Mouse (Mus musculus) liver, embryonic 16.5 days (tissue): ENCODE measurements around the gene Fuca1. TPM values are rescaled to one million over a fixed set of nuclear protein-coding genes. Genes with fewer than 3 reads are reported as not detected.

ENCODE experiments used
- ATAC-seq: fragments of 200-750 bp; cut with Nextera tagmentation; 2 replicates; pipeline ENCODE4 v1.8.0; 2017; ENCODE audit warnings: low read depth, mild to moderate bottlenecking, moderate number of reproducible peaks, moderate library complexity
- H3K27ac ChIP-seq: fragments of 300-500 bp; sonication (generic); 2 replicates; pipeline ENCODE4 v1.5.1; 2014; ENCODE audit warnings: mild to moderate bottlenecking, low read length
- H3K27me3 ChIP-seq: fragments of 300-500 bp; sonication (generic); 2 replicates; pipeline ENCODE4 v1.6.1; 2014; ENCODE audit warnings: low read depth, low read length, mixed read lengths; ENCODE audit not compliant: control insufficient read depth, insufficient read depth
- H3K36me3 ChIP-seq: fragments of 300-500 bp; sonication (generic); 2 replicates; pipeline ENCODE4 v1.6.1; 2014; ENCODE audit warnings: mild to moderate bottlenecking; ENCODE audit not compliant: control insufficient read depth, insufficient read depth
- H3K4me1 ChIP-seq: fragments of 300-500 bp; sonication (generic); 2 replicates; pipeline ENCODE4 v1.6.1; 2014; ENCODE audit warnings: low read depth, low read length, mixed read lengths; ENCODE audit not compliant: control insufficient read depth
- H3K4me2 ChIP-seq: fragments of 300-500 bp; sonication (generic); 2 replicates; pipeline ENCODE4 v1.6.1; 2014; ENCODE audit warnings: low read depth, low read length, mixed read lengths
- H3K4me3 ChIP-seq: fragments of 300-500 bp; sonication (generic); 2 replicates; pipeline ENCODE4 v1.5.1; 2014; ENCODE audit warnings: low read depth, mild to moderate bottlenecking, low read length
- H3K9ac ChIP-seq: fragments of 300-500 bp; sonication (generic); 2 replicates; pipeline ENCODE4 v1.6.1; 2014; ENCODE audit warnings: low read depth, low read length
- H3K9me3 ChIP-seq: fragments of 300-500 bp; sonication (generic); replicated peaks from 2 replicates; pipeline ENCODE4 v1.6.1; 2016; ENCODE audit warnings: low read length; ENCODE audit not compliant: control insufficient read depth
- WGBS: fragments of 180-500 bp; shearing (Covaris S2); extraction: QIAGEN DNeasy Blood & Tissue Kit; methylation state at CpG from one replicate; pipeline ENCODE4 v1.1.7; 2014; ENCODE audit not compliant: insufficient replicate concordance; 5-methylcytosine and 5-hydroxymethylcytosine counted together
- polyA plus RNA-seq: library from polyadenylated mRNA; unstranded; fragments of >200 nt; fragmentation: Nextera tagmentation; extraction: Ambion mirVana; gene quantifications from 2 replicates; pipeline ENCODE4 v1.2.1, GENCODE M21; 2015

The Fuca1 gene
- polyA plus RNA-seq, result 22.7 and 28.0 TPM in 2 replicates

GRCm38 (mm10) chr4:135920304-135921241 is at the start of gene Fuca1:
Gene Fuca1 (plus strand): TSS chr4:135920735.
- peak; percentile 94 for ATAC-seq
- Histone ChIP-seq H3K9ac (peak within 1 kb of the TSS; percentile 86), H3K4me1 (peaks cover 12% of the 10 kb centered on the region), H3K4me3 (peak within 1 kb of the TSS; percentile 97), H3K27me3 (no peaks in the 10 kb centered on the region), H3K4me2 (peak within 1 kb of the TSS; percentile 99), H3K9me3 (no peaks in the 10 kb centered on the region), H3K27ac (peak within 1 kb of the TSS; percentile 69), H3K36me3 (no peaks in the 10 kb centered on the region; the same call in 1 of the 2 replicates)
- WGBS, result under 1% methylated on average over 60 of the region's 60 CpGs

GRCm38 (mm10) chr4:135872015-135872414 is 48.5 kb upstream of the Fuca1 start:
- H3K27me3 ChIP-seq, result no peaks in the 10 kb centered on the region
- ATAC-seq, result no peak
- H3K4me2 ChIP-seq, result peak overlapping the region; percentile 85
- peaks cover 30% of the 10 kb centered on the region for H3K36me3 ChIP-seq
- H3K9ac ChIP-seq, result peak overlapping the region; percentile 91
- H3K9me3 ChIP-seq, result no peaks in the 10 kb centered on the region
- 33% methylated on average over 3 of the region's 3 CpGs for WGBS
- H3K4me3 ChIP-seq, result peak overlapping the region; percentile 86
- H3K4me1 ChIP-seq, result peaks cover 48% of the 10 kb centered on the region
- peak overlapping the region; percentile 97; the same call in 1 of the 2 replicates for H3K27ac ChIP-seq

GRCm38 (mm10) chr4:135872589-135873391 is 47.7 kb upstream of the Fuca1 start:
- Histone ChIP-seq H3K9ac (peak overlapping the region; percentile 91), H3K4me3 (peak overlapping the region; percentile 86), H3K4me1 (peaks cover 49% of the 10 kb centered on the region), H3K9me3 (no peaks in the 10 kb centered on the region), H3K27me3 (no peaks in the 10 kb centered on the region), H3K27ac (peak overlapping the region; percentile 97), H3K4me2 (peak overlapping the region; percentile 85), H3K36me3 (peaks cover 30% of the 10 kb centered on the region)
- no peak for ATAC-seq
- 7% methylated on average over 17 of the region's 17 CpGs for WGBS

GRCm38 (mm10) chr4:135873526-135874202 is 46.9 kb upstream of the Fuca1 start, which contains the start of gene Pnrc2:
Gene Pnrc2 (minus strand): TSS chr4:135873850.
- peaks cover 49% of the 10 kb centered on the region for H3K4me1 ChIP-seq
- peak; percentile 95 for ATAC-seq
- peak within 1 kb of the TSS; percentile 97 for H3K27ac ChIP-seq
- WGBS, result under 1% methylated on average over 57 of the region's 60 CpGs
- H3K9me3 ChIP-seq, result no peaks in the 10 kb centered on the region
- H3K27me3 ChIP-seq, result no peaks in the 10 kb centered on the region
- H3K9ac ChIP-seq, result peak within 1 kb of the TSS; percentile 91
- peak within 1 kb of the TSS; percentile 86 for H3K4me3 ChIP-seq
- H3K36me3 ChIP-seq, result peaks cover 30% of the 10 kb centered on the region
- peak within 1 kb of the TSS; percentile 85 for H3K4me2 ChIP-seq

- peaks cover 21% of the 10 kb centered on the region for H3K36me3 ChIP-seq
- H3K4me1 ChIP-seq, result peaks cover 43% of the 10 kb centered on the region
- no peaks in the 10 kb centered on the region for H3K9me3 ChIP-seq
- no peaks in the 10 kb centered on the region for H3K27me3 ChIP-seq
- ATAC-seq, result no peak
- H3K9ac ChIP-seq, result peak overlapping the region; percentile 8; the same call in 1 of the 2 replicates
- peak overlapping the region; percentile 97 for H3K27ac ChIP-seq
- 65% methylated on average over 10 of the region's 10 CpGs for WGBS
- H3K4me3 ChIP-seq, result peak overlapping the region; percentile 86; the same call in 1 of the 2 replicates
- H3K4me2 ChIP-seq, result peak overlapping the region; percentile 77
Observed at GRCm38 (mm10) chr4:135874564-135875535, 45.7 kb upstream of the Fuca1 start.

GRCm38 (mm10) chr4:135875546-135875945 is 45.0 kb upstream of the Fuca1 start:
- 18% methylated on average over 7 of the region's 7 CpGs for WGBS
- H3K4me1 ChIP-seq, result peaks cover 41% of the 10 kb centered on the region
- peak overlapping the region; percentile 75 for H3K4me2 ChIP-seq
- H3K27me3 ChIP-seq, result no peaks in the 10 kb centered on the region
- H3K9ac ChIP-seq, result peak overlapping the region; percentile 59; the same call in 1 of the 2 replicates
- peak overlapping the region; percentile 82 for H3K27ac ChIP-seq
- ATAC-seq, result no peak
- H3K36me3 ChIP-seq, result peaks cover 19% of the 10 kb centered on the region
- peak overlapping the region; percentile 54 for H3K4me3 ChIP-seq
- no peaks in the 10 kb centered on the region for H3K9me3 ChIP-seq

GRCm38 (mm10) chr4:135875991-135876582 is 44.4 kb upstream of the Fuca1 start:
- H3K4me2 ChIP-seq, result peak overlapping the region; percentile 75
- peaks cover 15% of the 10 kb centered on the region for H3K36me3 ChIP-seq
- H3K27ac ChIP-seq, result peak overlapping the region; percentile 82
- H3K4me1 ChIP-seq, result peaks cover 40% of the 10 kb centered on the region
- H3K4me3 ChIP-seq, result peak overlapping the region; percentile 54
- no peaks in the 10 kb centered on the region for H3K27me3 ChIP-seq
- under 1% methylated on average over 9 of the region's 9 CpGs for WGBS
- H3K9ac ChIP-seq, result peak overlapping the region; percentile 59
- H3K9me3 ChIP-seq, result no peaks in the 10 kb centered on the region
- no peak for ATAC-seq
